Mouse (Mus musculus) adrenal gland, adult 18-20 months (tissue): Measurements from ENCODE around the gene Hist1h2br. TPM values are rescaled to one million over a fixed set of nuclear protein-coding genes. Genes with fewer than 3 reads are reported as not detected.
"Not testable (repeated sequence)": the region's sequence is repeated elsewhere in the genome, so short reads cannot be mapped to it uniquely, and the experiment has no call there.

ENCODE experiments used
- DNase-seq, 2 experiments: peaks; one replicate each; pipeline ENCODE4 v3.0.0; 2021 to 2022; ENCODE audit warnings: low spot score in 2 of 2
- microRNA-seq, 2 experiments: library from miRNA; unstranded; fragments of <30 nt; microRNA quantifications; one replicate each; pipeline ENCODE4 v1.2.0; 2021; ENCODE audit warnings: borderline number of aligned reads in 2 of 2
- total RNA-seq, 2 experiments: library from RNA; stranded (reverse); gene quantifications; 1 replicate in 1 of 2; 2 replicates in 1 of 2; pipeline ENCODE4 v1.2.3; 2021

Hist1h2br gene
- total RNA-seq, 2 experiments from 2014 or later, result 43.9 to 68.8 TPM

DNA sequence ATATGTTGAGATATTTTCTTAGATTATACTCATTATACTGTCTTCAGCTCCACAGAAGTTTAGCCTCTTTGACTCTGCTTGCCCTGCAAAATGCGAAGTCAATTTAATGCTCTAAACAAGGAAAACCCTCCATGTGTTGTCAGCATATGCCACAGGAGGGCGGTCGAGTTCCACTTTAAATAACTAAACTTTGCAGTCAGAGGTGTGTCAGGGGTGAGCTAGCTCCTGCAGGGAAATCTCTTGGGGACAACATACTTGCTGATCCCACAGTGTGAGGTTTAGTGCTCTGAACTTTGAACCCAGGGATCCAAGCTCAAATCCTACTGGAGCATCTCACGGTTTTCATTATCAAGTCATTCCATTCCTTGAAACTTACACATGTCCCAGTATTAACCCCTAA lies 7.0 kb downstream of the Hist1h2br start:
- DNase-seq, result not testable (repeated sequence)

DNA sequence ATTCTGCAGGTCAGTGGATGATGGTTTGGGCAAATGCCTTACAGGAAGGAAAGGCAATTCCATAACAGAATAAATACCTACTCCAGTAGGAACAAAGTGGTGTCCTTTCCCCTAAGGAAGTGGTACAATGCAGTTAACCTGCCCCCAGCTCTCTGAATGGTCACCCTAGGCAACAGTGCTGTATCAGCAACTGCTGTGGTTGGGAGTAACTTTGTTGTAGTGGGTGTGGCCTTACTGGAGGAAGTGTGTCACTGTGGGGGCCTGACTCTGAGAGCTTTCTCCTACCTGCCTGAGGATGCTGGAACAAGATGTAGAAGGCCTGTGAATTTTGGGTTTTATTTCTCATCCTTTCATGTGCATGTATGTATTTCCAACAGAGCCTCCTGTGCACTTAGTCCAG lies 12.8 kb downstream of the Hist1h2br start:
- not testable (repeated sequence) for DNase-seq

DNA sequence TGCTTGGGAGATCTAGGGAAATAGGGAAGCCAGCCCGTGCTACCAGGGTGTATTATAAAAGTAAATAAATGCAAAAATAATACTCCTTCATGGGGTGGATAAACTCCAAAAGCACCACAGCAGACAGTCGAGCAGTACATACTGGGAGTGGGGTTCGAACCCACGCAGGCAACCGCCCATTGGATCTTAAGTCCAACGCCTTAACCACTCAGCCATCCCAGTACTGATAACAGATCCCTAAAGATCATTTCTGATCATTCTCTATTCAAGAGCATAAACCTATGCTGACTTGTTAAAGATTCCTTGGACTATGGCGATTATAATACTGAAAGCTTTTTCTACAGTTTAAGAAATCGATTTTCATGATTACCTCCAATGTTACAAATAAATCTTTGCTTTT lies 14.3 kb downstream of the Hist1h2br start:
- no peak for DNase-seq

DNA sequence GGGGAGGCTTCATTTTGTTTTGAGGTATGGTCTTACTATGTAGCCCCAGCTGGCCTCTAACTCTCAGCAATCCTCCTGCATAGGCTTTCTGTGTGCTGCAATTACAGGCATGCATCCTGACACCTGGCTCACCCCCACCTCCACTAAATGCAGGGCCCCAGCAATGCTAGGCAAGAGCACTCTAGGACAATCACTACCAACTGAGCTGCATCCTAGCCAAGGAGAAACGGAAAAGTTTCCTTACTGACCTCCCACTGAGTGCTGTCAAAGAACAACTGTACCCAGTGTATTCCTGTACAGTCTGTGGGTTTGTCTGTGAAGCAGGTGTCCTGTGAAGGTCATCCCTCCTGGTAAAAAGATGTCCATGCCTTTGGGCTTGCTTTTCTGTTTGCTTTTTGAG lies 17.2 kb downstream of the Hist1h2br start:
- DNase-seq, result not testable (repeated sequence)

DNA sequence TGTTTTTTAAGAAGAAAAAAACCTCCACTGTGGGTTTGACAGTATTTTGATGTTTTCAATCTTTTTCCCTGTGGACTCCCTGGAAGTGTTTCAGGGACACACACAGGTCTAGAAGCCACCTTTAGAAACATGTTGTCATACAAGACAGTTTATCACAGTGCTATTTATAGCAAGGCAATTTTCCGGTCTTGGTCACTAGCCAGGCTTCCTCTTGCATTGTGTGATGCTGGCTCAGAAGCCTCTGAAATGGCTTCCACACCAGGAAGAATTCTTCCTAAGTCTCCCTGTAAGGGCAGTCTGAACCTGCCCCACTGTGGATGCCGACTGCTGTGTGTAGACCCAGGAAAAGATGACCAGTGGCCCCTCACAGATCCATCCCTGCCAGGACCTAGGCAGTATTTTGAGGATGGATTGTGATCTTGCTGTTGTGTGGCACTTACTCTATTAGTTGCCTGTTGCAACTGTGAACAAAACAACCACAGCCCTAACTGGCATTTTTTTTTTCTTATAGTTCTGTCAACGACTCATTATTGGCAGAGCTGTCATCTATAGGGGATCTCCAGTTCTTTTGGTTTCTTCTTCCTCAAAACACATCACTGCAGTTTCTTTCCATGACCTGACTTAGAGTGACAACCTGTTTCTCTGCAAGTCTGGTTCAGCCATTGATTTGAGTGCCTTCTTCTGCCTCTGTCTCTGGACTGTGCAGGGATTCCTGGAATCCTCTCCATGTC lies 18.8 kb downstream of the Hist1h2br start:
- DNase-seq, result no peak

DNA sequence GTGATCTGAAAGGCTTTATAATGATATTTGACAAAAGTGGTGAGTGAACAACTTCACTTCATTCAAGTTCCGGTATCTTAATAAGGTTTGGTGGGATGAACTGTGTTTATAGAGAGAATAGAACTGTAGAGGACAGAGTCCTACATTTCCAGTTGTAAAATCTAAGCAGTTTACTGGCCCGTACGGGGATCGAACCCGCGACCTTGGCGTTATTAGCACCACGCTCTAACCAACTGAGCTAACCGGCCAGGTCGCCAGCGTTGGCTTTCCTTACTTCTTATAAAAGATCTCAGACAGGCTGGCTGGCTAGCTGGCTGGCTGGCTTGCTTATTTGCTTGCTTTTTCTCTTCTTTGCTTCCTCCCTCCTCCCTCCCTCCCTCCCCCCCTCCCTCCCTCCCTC lies 21.6 kb downstream of the Hist1h2br start:
- DNase-seq, result peak; percentile 80 to 89

DNA sequence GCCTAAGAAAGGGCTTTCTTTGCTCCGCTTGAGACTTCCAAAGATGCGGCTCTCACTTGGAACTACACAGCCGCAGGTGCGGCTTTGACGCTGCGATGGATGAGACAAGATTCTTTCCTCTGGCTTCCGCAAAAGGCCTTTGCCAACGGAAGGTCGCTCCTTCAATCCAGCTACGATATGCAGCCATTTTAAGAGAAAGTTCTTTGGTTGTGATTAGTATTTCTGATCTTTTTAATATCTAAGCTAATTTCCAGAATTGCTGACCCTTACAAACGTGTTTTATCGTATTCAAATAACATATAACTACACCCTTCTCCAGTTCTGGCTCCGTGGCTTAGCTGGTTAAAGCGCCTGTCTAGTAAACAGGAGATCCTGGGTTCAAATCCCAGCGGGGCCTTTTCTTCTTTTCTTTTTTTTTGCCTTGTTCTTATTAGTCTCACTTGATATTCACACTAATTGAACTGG lies 22.2 kb downstream of the Hist1h2br start:
- peak; percentile 24 to 67 for DNase-seq

DNA sequence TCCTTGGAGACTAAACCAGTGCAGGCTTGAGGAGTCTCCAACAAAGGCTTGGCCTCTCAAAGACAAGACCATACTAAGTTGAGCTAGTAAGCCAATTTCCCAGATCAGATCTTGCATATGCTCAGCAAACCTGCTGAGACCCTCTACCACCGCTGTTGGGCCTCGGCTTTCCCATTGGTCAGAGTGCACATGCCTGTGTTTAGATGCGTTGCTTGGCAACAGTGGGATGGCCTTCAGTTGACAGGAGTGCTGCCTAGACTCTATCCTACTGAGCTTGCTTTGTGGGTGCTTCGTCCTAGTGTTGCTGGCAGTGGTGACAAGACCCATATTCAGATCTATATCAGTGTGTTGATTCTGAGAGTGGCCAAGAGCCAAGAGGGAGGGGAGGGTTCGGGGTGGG lies 28.1 kb downstream of the Hist1h2br start:
- DNase-seq, result no peak

DNA sequence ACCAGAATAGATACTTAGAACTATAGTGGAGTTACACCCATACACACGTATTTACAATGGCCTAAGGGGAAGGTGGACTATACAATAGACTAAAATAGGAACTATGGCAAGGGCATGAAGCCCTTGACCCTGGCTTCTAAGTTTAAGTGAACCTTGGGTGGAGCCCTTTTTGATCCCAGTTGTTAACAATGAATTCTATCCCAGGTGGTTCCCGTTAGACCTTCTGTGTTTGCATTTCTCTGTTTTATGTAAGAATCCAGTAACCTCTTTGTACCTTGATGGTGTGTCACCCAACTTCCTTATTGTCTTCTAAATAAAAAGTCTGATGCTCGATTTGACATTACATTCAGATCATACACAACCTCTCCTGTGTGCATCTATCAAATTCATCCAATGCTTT lies 32.0 kb downstream of the Hist1h2br start:
- DNase-seq, result not testable (repeated sequence)

DNA sequence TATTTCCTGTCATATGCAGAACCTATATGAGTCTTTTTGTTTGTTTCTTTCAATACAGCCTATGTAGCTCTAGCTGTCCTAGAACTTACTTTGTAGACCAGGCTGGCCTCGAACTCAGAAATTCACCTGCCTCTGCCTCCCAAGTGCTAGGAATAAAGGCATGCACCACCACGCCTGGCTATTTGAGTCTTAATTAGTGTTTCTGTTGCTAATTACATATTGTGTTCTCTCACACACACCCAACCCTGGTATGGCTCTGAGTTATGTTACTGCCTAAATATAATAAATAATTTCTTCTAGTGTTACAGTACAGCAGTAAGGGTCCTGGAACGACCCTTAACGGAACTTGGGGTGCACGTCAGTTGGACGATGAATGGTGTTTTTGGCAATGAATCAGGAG lies 47.2 kb downstream of the Hist1h2br start:
- DNase-seq, result no peak

DNA sequence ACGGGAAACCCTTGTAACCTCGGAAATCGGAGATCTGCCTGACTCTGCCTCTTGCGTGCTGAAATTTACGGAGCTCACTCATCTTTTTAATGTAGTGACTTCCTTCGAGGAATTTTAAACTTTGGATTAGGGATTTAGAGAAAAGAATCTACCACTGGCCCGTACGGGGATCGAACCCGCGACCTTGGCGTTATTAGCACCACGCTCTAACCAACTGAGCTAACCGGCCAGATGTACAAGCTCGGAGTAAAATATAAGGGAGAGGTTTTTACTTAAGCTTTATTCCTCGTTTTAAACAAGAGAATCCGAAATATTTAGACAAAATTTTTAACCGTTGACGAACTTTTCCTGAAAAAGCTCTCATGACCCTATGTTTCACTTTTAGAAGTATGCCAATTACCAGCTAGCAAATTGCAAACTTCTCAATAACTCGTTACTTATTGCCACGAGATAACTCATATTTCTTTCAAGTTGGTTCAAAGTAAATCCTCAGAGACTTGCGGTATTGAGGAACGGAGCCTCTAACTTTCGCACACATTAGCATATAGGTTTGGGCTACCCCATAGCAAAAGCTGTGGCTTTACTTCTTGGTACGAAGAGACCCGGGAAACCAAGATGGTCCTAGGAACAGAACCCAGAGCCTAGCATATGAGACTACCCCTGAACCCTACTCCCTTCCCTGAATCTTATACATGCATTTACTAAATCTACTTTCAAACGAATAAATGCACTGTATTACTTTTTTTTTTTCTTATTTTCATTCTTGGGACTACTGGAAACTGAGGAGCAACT lies 48.5 kb downstream of the Hist1h2br start:
- peak; percentile 33 to 47 for DNase-seq

DNA sequence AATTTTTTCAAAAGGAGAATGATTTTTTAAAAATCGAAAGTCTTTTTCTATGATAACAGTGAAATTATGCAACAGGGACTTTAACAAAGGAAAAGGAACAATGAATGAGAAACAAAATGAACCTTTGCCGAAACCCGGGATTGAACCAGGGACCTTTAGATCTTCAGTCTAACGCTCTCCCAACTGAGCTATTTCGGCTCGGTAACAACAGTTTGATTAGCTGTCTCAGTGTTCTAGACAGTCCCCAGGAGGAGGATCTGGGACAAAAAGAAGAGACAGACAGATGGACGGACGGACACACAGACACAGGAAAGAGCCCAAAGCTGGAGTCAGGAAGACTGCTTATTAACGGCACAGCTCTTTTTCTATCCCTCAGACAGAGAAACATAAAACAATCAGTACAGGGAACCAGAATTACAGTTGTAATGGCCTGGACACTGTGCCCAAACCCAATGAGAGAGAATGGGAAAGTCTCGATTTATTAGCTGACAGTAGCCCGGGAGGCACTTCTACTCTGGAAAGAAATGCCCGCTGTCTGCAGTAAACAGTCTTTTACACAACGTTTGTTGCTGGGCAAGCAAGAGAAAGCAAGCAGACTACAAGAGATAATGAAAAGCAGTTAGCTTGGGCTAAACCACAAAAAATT lies 49.3 kb downstream of the Hist1h2br start:
- DNase-seq, result peak; percentile 26 to 55

DNA sequence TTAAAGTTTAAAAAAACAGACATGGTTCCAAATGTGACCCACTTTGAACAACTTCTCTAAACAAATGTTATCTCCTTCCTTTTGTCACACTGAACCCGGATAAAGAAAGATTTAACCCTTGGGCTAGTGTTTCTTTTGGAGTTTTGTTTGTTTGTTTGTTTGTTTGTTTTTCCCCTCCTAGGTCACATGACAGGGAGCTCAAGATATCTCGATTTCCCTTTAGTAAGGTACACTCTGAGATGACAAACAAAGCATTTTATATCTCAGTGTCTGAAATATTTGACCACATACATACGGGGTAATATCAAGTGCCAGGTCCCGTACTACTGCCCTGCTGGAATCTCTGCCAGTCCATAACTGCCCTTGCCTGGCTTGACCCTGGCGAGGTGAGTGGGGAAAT lies 49.9 kb downstream of the Hist1h2br start:
- no peak for DNase-seq

DNA sequence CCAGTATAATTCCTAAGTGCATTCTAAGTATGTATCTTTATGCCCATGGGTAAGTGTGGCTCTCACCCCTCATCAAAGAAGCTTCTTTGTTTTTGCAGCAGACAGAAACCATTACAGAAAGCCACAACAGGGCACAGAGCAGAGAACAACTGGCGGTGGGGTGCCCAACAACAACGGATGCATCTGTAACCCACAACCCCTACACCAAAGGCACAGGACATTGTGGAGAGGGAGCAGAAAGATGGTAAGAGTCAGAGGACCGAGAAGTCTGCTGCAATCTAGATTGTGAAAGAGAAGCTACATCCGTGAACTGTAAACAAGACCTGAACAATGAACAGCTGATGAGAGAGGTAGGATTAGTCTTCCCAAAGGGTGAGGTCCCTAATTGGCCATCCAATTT lies 51.0 kb downstream of the Hist1h2br start:
- DNase-seq, result no peak

Small RNA genes within 50 kb of the gene (microRNA-seq; reads per million reads assigned to microRNA genes)
- gene Gm19658, result 0 reads per million in 2 experiments
- gene Gm44346, result 0 reads per million in 2 experiments
- gene Gm44466, result 0 reads per million in 2 experiments

Other genes starting within 250 kb of the Hist1h2br start
- not detected for gene Olfr1362, start 219.7 kb upstream of the Hist1h2br start, total RNA-seq
- gene Olfr11, start 191.2 kb upstream of the Hist1h2br start, total RNA-seq, result not detected
- not detected for gene Olfr1361, start 170.4 kb upstream of the Hist1h2br start, total RNA-seq
- gene Olfr1360, start 156.3 kb upstream of the Hist1h2br start, total RNA-seq, result not detected
- not detected for gene Olfr1359, start 135.6 kb upstream of the Hist1h2br start, total RNA-seq
- 10 to 100 TPM; 21.3 to 23.3 TPM for gene Hist1h2bl, start 117.6 kb upstream of the Hist1h2br start, total RNA-seq
- 10 to 100 TPM; 21.4 to 30.6 TPM for gene Hist1h2ai, start 117.3 kb upstream of the Hist1h2br start, total RNA-seq
- 10 to 100 TPM; 25.1 to 28.5 TPM for gene Hist1h3h, start 116.1 kb upstream of the Hist1h2br start, total RNA-seq
- 1 to 10 TPM; 5.2 to 5.8 TPM for gene Hist1h2bm, start 111.7 kb upstream of the Hist1h2br start, total RNA-seq
- gene Hist1h4j, start 98.7 kb upstream of the Hist1h2br start, total RNA-seq, result 1 to 10 TPM; 5.4 TPM
- 10 to 100 TPM; 76.7 to 88.9 TPM for gene Hist1h4k, start 83.2 kb upstream of the Hist1h2br start, total RNA-seq
- 1 to 10 TPM; 7.9 to 8.1 TPM for gene Hist1h2ak, start 79.9 kb upstream of the Hist1h2br start, total RNA-seq
- 10 to 100 TPM; 11.4 to 15.3 TPM for gene Hist1h2bn, start 79.6 kb upstream of the Hist1h2br start, total RNA-seq
- gene Hist1h1b, start 53.1 kb upstream of the Hist1h2br start, total RNA-seq, result 10 to 100 TPM in 1 of 2 experiments, 1 to 10 TPM in 1; 8.8 to 12.2 TPM
- gene Hist1h3i, start 50.4 kb upstream of the Hist1h2br start, total RNA-seq, result 10 to 100 TPM; 21.8 to 29.9 TPM
- 1 to 10 TPM; 2.5 to 4.4 TPM for gene Hist1h2an, start 46.5 kb upstream of the Hist1h2br start, total RNA-seq
- gene Hist1h2bp, start 46.3 kb upstream of the Hist1h2br start, total RNA-seq, result 1 to 10 TPM; 5.8 to 8.9 TPM
- gene Hist1h2bq, start 23.5 kb upstream of the Hist1h2br start, total RNA-seq, result 10 to 100 TPM; 45.1 to 68.5 TPM
- 10 to 100 TPM in 1 of 2 experiments, 1 to 10 TPM in 1; 3.6 to 44.2 TPM for gene Hist1h2ao, start 23.3 kb upstream of the Hist1h2br start, total RNA-seq
- 100 to 1,000 TPM; 185 to 195 TPM for gene Hist1h4m, start 22.0 kb upstream of the Hist1h2br start, total RNA-seq
- 10 to 100 TPM; 33.0 to 84.6 TPM for gene Hist1h4n, start 1.5 kb upstream of the Hist1h2br start, total RNA-seq
- gene Hist1h2ap, start 236 bp upstream of the Hist1h2br start, total RNA-seq, result 10 to 100 TPM in 1 of 2 experiments, 1 to 10 TPM in 1; 8.6 to 29.1 TPM
- gene Zfp184, start 111.4 kb downstream of the Hist1h2br start, total RNA-seq, result 1 to 10 TPM in 1 of 2 experiments, under 1 TPM in 1; 0.80 to 1.5 TPM
- not detected for gene Pom121l2, start 147.5 kb downstream of the Hist1h2br start, total RNA-seq
- gene Prss16, start 176.0 kb downstream of the Hist1h2br start, total RNA-seq, result under 1 TPM in 1 of 2 experiments, not detected in 1; 0.96 TPM
- gene Hist1h2ah, start 201.8 kb downstream of the Hist1h2br start, total RNA-seq, result 10 to 100 TPM in 1 of 2 experiments, not detected in 1; 16.5 TPM
- gene Hist1h2bk, start 202.1 kb downstream of the Hist1h2br start, total RNA-seq, result 10 to 100 TPM; 18.0 to 23.9 TPM
- 10 to 100 TPM; 40.1 to 68.2 TPM for gene Hist1h4i, start 207.6 kb downstream of the Hist1h2br start, total RNA-seq
- 10 to 100 TPM; 11.9 to 12.2 TPM for gene Hist1h2ag, start 209.2 kb downstream of the Hist1h2br start, total RNA-seq
- gene Hist1h2bj, start 209.5 kb downstream of the Hist1h2br start, total RNA-seq, result 10 to 100 TPM in 1 of 2 experiments, 1 to 10 TPM in 1; 8.0 to 15.6 TPM